Mouse (Mus musculus) hindbrain, postnatal 0 days (tissue): Measurements from ENCODE around the gene Gabra5. TPM values are rescaled to one million over a fixed set of nuclear protein-coding genes. Genes with fewer than 3 reads are reported as not detected.
A peak's percentile ranks its signal among the peaks of the same experiment; 100 is the strongest.

Source experiments
- ATAC-seq: fragments of 200-750 bp; cut with Nextera tagmentation; 2 replicates; pipeline ENCODE4 v1.8.0; 2017; ENCODE audit warnings: mild to moderate bottlenecking, moderate TSS enrichment, moderate library complexity
- DNase-seq: peaks from one replicate; pipeline ENCODE4 v3.0.0-alpha.2; 2015; ENCODE audit warnings: low spot score
- H3K27ac ChIP-seq: fragments of 300-500 bp; sonication (generic); 2 replicates; pipeline ENCODE4 v1.5.1; 2014; ENCODE audit warnings: mild to moderate bottlenecking
- H3K27me3 ChIP-seq: fragments of 300-500 bp; sonication (generic); 2 replicates; pipeline ENCODE4 v1.6.1; 2014; ENCODE audit warnings: low read length, mixed read lengths; ENCODE audit not compliant: insufficient read depth
- H3K36me3 ChIP-seq: fragments of 300-500 bp; sonication (generic); 2 replicates; pipeline ENCODE4 v1.6.1; 2014; ENCODE audit warnings: low read length, mixed read lengths; ENCODE audit not compliant: insufficient read depth
- H3K4me1 ChIP-seq: fragments of 300-500 bp; sonication (generic); 2 replicates; pipeline ENCODE4 v1.6.1; 2014; ENCODE audit warnings: antibody characterized with exemption, low read length, mixed read lengths; ENCODE audit not compliant: insufficient read depth
- H3K4me2 ChIP-seq: fragments of 300-500 bp; sonication (generic); 2 replicates; pipeline ENCODE4 v1.6.1; 2014; ENCODE audit warnings: low read depth, mild to moderate bottlenecking, low read length, moderate library complexity, mixed read lengths
- H3K4me3 ChIP-seq: fragments of 300-500 bp; sonication (generic); 2 replicates; pipeline ENCODE4 v1.5.1; 2014; ENCODE audit warnings: low read length
- H3K9ac ChIP-seq: fragments of 300-500 bp; sonication (generic); replicated peaks from 2 replicates; pipeline ENCODE4 v1.6.1; 2014; ENCODE audit warnings: mild to moderate bottlenecking, low read length, moderate library complexity, mixed read lengths
- H3K9me3 ChIP-seq: fragments of 300-500 bp; sonication (generic); 2 replicates; pipeline ENCODE4 v1.6.1; 2016; ENCODE audit warnings: low read length, mixed read lengths
- CTCF ChIP-seq: IDR thresholded peaks from 2 replicates; pipeline ENCODE4 v1.5.1; 2016; ENCODE audit warnings: antibody characterized with exemption, control low read depth, low read depth
- WGBS: fragments of 180-500 bp; shearing (Covaris S2); extraction: QIAGEN DNeasy Blood & Tissue Kit; methylation state at CpG from one replicate; pipeline ENCODE4 v1.1.7; 2014; 5-methylcytosine and 5-hydroxymethylcytosine counted together
- polyA plus RNA-seq: library from polyadenylated mRNA; unstranded; fragments of >200 nt; fragmentation: Nextera tagmentation; extraction: Ambion mirVana; gene quantifications from 2 replicates; pipeline ENCODE4 v1.2.1, GENCODE M21; 2015
- total RNA-seq: library from RNA; depleted of rRNA; stranded (reverse); fragments of >200 nt; gene quantifications from 2 replicates; pipeline ENCODE4 v1.2.3, GENCODE M21; 2014

Gabra5 gene
- total and polyA plus RNA-seq, 2 experiments from 2014 or later = 83.5 to 86.7 TPM

GRCm38 (mm10) chr7:57448239-57448638, 61.6 kb downstream of the Gabra5 start:
- Histone ChIP-seq H3K36me3 (no peaks in the 10 kb centered on the region), H3K4me1 (no peaks in the 10 kb centered on the region), H3K27me3 (no peaks in the 10 kb centered on the region), H3K4me3 (no peak overlapping the region), H3K9ac (no peak overlapping the region), H3K27ac (no peak overlapping the region), H3K4me2 (no peak overlapping the region), H3K9me3 (no peaks in the 10 kb centered on the region)
- no peak for TF ChIP-seq CTCF
- 58% methylated on average over 1 of the region's 1 CpGs for WGBS
- ATAC-seq (no peak), DNase-seq (no peak)

DNA sequence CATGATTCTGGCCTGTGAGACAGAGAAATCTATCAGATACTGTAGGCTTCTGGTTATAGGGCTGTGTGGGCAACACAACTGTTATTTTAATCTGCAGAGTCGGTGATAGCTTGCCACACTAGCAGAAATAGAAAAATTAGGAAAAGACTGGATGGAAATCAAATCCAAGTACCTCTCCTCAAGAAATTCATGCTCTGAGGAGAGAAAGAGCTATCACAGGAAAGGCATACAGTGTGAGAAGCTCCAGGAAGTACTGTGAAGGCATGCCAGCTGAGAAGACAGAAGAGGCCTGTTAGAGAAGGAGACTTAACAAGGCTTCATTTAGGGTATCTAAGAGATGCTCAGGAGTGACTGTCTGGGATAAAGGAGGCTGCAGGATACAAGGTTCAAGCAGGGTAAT, 87.2 kb downstream of the Gabra5 start:
- Histone ChIP-seq H3K4me2 (no peak overlapping the region), H3K27me3 (no peaks in the 10 kb centered on the region), H3K27ac (no peak overlapping the region), H3K4me3 (no peak overlapping the region), H3K36me3 (no peaks in the 10 kb centered on the region), H3K9ac (no peak overlapping the region), H3K9me3 (no peaks in the 10 kb centered on the region), H3K4me1 (no peaks in the 10 kb centered on the region)
- no peak for TF ChIP-seq CTCF
- ATAC-seq = no peak
- DNase-seq = no peak
- 76% methylated on average over 1 of the region's 1 CpGs for WGBS

DNA sequence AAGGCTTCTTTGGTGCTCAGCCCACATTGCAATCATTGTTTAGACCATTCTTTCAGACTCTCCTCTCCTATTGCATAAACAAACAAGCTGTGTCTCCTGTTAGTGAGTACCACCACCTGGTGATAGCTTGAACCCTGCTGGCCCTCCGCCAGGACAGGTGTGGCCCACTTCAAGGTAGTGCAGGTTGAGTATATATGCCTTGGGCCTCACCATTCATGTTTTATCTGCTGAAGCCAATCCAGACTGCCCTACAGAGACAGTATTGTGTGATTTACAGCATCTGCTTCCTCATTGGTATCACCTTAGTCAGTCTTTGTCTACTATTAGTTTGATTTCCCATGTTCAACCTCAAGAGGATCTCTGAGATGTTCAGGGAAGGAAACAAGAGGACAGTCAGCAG, 88.8 kb downstream of the Gabra5 start:
- Histone ChIP-seq H3K36me3 (no peaks in the 10 kb centered on the region), H3K27ac (no peak overlapping the region), H3K4me1 (no peaks in the 10 kb centered on the region), H3K9me3 (no peaks in the 10 kb centered on the region), H3K9ac (no peak overlapping the region), H3K4me3 (no peak overlapping the region), H3K27me3 (no peaks in the 10 kb centered on the region), H3K4me2 (no peak overlapping the region)
- 89% methylated on average over 1 of the region's 1 CpGs for WGBS
- ATAC-seq = no peak
- no peak for TF ChIP-seq CTCF
- DNase-seq = no peak

DNA sequence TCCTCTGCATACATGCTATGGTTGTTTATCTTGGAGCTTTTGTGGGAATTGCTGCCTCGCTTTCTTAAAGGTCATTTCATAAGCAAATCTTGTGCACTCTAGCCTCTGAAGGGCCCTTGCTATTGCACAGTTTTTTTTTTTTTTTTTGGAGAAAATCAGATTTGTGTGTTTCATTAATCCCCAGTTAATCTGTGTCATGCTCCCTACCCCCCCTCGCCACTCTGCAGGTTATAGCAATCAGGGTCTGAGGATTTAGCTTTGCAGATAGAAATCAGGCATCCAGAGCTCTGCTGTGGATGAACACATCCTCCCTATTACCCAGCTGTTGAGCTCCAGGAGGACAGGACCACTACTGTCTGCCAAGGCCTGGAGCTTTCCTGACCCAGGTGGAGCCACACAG, 90.5 kb downstream of the Gabra5 start, which contains the start of gene Gabrb3:
Gabrb3 (plus strand) TSS at position 301 of the 400 bp plus-strand sequence.
- Histone ChIP-seq H3K4me3 (no peak within 1 kb of the TSS), H3K27me3 (no peaks in the 10 kb centered on the region), H3K9me3 (no peaks in the 10 kb centered on the region), H3K4me2 (no peak within 1 kb of the TSS), H3K36me3 (no peaks in the 10 kb centered on the region), H3K27ac (no peak within 1 kb of the TSS), H3K4me1 (no peaks in the 10 kb centered on the region), H3K9ac (no peak within 1 kb of the TSS)
- WGBS = 87% methylated on average over 2 of the region's 2 CpGs
- TF ChIP-seq CTCF = no peak
- DNase-seq = no peak
- ATAC-seq = no peak

GRCm38 (mm10) chr7:57412896-57413295, 97.0 kb downstream of the Gabra5 start:
- no peak for DNase-seq
- ATAC-seq = no peak
- no peak overlapping the region for H3K27ac ChIP-seq
- H3K27me3 ChIP-seq = no peaks in the 10 kb centered on the region
- H3K4me2 ChIP-seq = no peak overlapping the region
- no peaks in the 10 kb centered on the region for H3K9me3 ChIP-seq
- no peak overlapping the region for H3K4me3 ChIP-seq
- 11% methylated on average over 1 of the region's 1 CpGs for WGBS
- no peak overlapping the region for H3K9ac ChIP-seq
- H3K4me1 ChIP-seq = no peaks in the 10 kb centered on the region
- H3K36me3 ChIP-seq = no peaks in the 10 kb centered on the region
- no peak for TF ChIP-seq CTCF

DNA sequence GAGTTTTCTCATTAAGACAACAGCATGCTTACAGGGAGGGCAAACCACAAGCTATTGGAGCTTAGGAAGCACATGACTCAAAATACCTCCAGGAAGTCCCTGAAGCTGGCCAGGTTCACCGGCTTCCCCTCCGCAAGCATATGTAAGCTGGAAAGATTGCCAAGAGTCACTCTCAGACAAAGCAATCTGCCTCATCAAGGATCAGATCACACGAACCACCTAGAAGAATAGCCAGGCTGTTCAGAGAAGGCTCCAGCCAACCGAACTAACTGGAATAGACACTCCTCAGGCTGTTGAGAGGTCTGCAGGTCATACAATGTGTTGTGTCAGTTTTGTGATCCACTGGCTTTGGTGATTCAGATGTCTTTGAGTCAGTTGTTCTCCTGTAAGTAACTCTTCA, 98.7 kb downstream of the Gabra5 start:
- ATAC-seq (peak; percentile 71), DNase-seq (peak; percentile 30)
- Histone ChIP-seq H3K36me3 (no peaks in the 10 kb centered on the region), H3K4me1 (no peaks in the 10 kb centered on the region), H3K4me2 (no peak overlapping the region), H3K27me3 (no peaks in the 10 kb centered on the region), H3K9me3 (no peaks in the 10 kb centered on the region), H3K4me3 (no peak overlapping the region), H3K9ac (no peak overlapping the region), H3K27ac (no peak overlapping the region)
- no peak for TF ChIP-seq CTCF
- whole genome bisulfite sequencing = 74% methylated on average over 4 of the region's 4 CpGs

DNA sequence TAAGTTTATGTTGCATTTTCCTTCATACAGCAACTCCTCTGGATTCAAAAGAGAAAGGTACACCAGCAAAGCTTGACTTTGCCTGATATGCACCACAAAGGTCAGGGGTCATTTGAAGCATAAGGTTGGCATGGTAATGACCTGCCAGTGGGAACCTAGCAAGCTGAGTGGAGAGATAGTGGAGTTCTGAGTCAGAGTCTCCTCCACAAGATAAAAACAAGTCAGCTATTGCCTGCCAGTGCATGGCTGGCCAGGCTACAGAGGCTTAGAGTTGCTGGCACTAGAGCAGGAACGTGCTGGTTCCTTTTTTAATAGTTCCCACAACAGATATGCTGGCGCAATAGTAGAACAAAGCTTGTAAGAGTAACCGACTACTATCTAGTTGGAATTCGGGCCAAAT, 116.3 kb downstream of the Gabra5 start:
- H3K36me3 ChIP-seq = no peaks in the 10 kb centered on the region
- ATAC-seq = no peak
- H3K27me3 ChIP-seq = no peaks in the 10 kb centered on the region
- 85% methylated on average over 4 of the region's 4 CpGs for WGBS
- no peak for TF ChIP-seq CTCF
- H3K4me3 ChIP-seq = no peak overlapping the region
- no peak overlapping the region for H3K4me2 ChIP-seq
- no peak for DNase-seq
- no peaks in the 10 kb centered on the region for H3K4me1 ChIP-seq
- no peaks in the 10 kb centered on the region for H3K9me3 ChIP-seq
- no peak overlapping the region for H3K27ac ChIP-seq
- no peak overlapping the region for H3K9ac ChIP-seq
